Comparison of ENCODE assay signal across 9 mouse cellular contexts in the genomic region with DNA sequence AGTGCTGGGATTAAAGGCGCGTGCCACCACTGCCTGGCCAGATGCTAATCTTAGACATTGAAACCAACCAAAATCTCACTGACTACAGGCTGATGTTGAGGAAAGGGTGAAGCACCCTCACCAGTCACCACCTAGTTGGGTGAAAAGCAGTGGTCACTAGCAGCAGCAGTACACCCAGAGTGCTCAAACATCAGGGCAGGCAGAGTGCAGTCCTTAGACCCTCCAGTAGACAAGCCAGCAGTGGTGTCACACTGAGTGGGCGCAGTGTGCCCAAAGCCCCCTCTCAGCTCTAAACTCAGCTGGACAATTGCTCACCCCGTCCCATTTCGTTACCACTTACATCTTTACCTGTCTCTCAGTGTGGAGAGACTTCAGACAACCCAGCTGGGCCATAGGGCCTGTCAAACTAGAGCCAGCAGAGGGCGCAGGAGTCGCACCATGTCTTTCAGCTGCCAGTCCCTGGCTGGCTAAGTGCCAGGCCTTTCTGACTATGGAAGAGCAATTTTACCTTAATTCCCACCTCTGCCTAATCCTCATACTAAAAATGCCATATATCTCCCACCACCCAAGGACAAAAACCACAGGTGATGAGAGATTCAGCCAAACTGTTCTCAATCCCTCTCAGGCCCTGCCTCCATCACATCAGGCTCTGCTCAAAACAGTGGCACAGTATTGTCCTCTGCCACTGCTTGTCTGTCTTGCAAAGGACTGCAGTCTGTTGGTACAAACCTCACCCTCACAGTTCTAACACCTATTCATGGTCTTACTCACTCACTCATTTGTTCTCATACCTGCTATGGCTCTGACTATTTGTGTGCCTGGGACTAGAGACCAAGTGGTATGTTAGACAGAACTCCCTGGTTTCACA. TPM values are rescaled to one million over a fixed set of nuclear protein-coding genes. Genes with fewer than 3 reads are reported as not detected.
A peak's percentile ranks its signal among the peaks of the same experiment; 100 is the strongest.
DNase-seq lines count a peak whose midpoint lies in the region; ATAC-seq lines count a peak whose summit lies in the region.
"Had no signal": no experiment of that assay in that cellular context is flagged by ENCODE, and none has a peak within 500 bp of the region (broad histone marks: within the 10 kb centered on the region; RNA-seq: fewer than 3 reads in every experiment).

No protein-coding gene starts in this region.

- H3K9me3 ChIP-seq in forebrain, embryonic 11.5 days (ENCODE audit: control insufficient read depth, low read length), result no peaks in the 10 kb centered on the region
- H3K9me3 ChIP-seq in hindbrain, embryonic 10.5 days, result no peaks in the 10 kb centered on the region
- H3K9me3 ChIP-seq: midbrain, embryonic 12.5 days had no signal

- peaks cover 5% of the 10 kb centered on the region for H3K36me3 ChIP-seq in forebrain, embryonic 11.5 days (ENCODE audit: control insufficient read depth, insufficient read depth, low read length)
- peaks cover 97% of the 10 kb centered on the region for H3K36me3 ChIP-seq in hindbrain, embryonic 10.5 days

- no peak overlapping the region for H3K4me2 ChIP-seq in forebrain, embryonic 11.5 days (ENCODE audit: low read depth, low read length, severe bottlenecking)
- H3K4me2 ChIP-seq: midbrain, embryonic 12.5 days had no signal

- H3K4me3 ChIP-seq in forebrain, embryonic 11.5 days (ENCODE audit: low read depth, low read length), result no peak overlapping the region
- H3K4me3 ChIP-seq in hindbrain, embryonic 10.5 days, result no peak overlapping the region
- H3K4me3 ChIP-seq: midbrain, embryonic 12.5 days had no signal

- peak; percentile 81 for DNase-seq in MN1 (ENCODE audit: low spot score)
- DNase-seq in c-Kit-positive CD71-negative TER-119-negative erythroid progenitor cells, embryonic 14.5 days (ENCODE audit: low read depth), result peak; percentile 30
- peak; percentile 81 for DNase-seq in forebrain, embryonic 11.5 days (ENCODE audit: low spot score)
- peak; percentile 45 for DNase-seq in hindbrain, embryonic 10.5 days (ENCODE audit: low spot score)
- peak; percentile 81 to 84 for DNase-seq in layer of hippocampus, postnatal 14 days (ENCODE audit: low spot score in 2 of 2)
- DNase-seq in lung, postnatal 36 days, result peak; percentile 94
- DNase-seq in skeletal muscle tissue, adult 2 months (ENCODE audit: low read depth, low spot score), result peak; percentile 69

- no peak overlapping the region for H3K9ac ChIP-seq in forebrain, embryonic 11.5 days (ENCODE audit: low read length)
- H3K9ac ChIP-seq: midbrain, embryonic 12.5 days had no signal

- no peaks in the 10 kb centered on the region for H3K27me3 ChIP-seq in forebrain, embryonic 11.5 days (ENCODE audit: control insufficient read depth, insufficient read depth, low read length)
- H3K27me3 ChIP-seq in hindbrain, embryonic 10.5 days (ENCODE audit: insufficient read depth, poor library complexity, severe bottlenecking), result no peaks in the 10 kb centered on the region
- H3K27me3 ChIP-seq: midbrain, embryonic 12.5 days had no signal

- ATAC-seq in forebrain, embryonic 11.5 days (replicated peaks; ENCODE audit: low FRiP score), result no peak
- no peak for ATAC-seq in monocyte, adult 5-6 weeks (replicated peaks; ENCODE audit: insufficient number of reproducible peaks, low FRiP score, low TSS enrichment, poor library complexity, severe bottlenecking)

- no peaks in the 10 kb centered on the region for H3K4me1 ChIP-seq in forebrain, embryonic 11.5 days (replicated peaks; ENCODE audit: control insufficient read depth, insufficient read depth, low read length)
- H3K4me1 ChIP-seq in hindbrain, embryonic 10.5 days (replicated peaks), result no peaks in the 10 kb centered on the region
- H3K4me1 ChIP-seq: midbrain, embryonic 12.5 days had no signal

- no peak overlapping the region for H3K27ac ChIP-seq in forebrain, embryonic 11.5 days (ENCODE audit: low read depth, low read length)
- H3K27ac ChIP-seq in hindbrain, embryonic 10.5 days, result no peak overlapping the region
- H3K27ac ChIP-seq: midbrain, embryonic 12.5 days had no signal

- WGBS in forebrain, embryonic 11.5 days, result 78% methylated on average over 7 of the region's 7 CpGs
- WGBS in hindbrain, embryonic 10.5 days, result 82% methylated on average over 7 of the region's 7 CpGs

RNA-seq across cellular contexts. Expression of a gene that starts 41.3 kb away (rescaled TPM):
- polyA plus RNA-seq in forebrain, embryonic 11.5 days (2014; fragmentation: Nextera tagmentation; extraction: Ambion mirVana), result 1.6 and 1.7 TPM in 2 replicates
- polyA plus RNA-seq in hindbrain, embryonic 10.5 days (2016; fragmentation: Nextera tagmentation; extraction: Ambion mirVana), result 2.9 TPM in 2 replicates
- total RNA-seq in layer of hippocampus, postnatal 14 days (2021), result under 1 TPM; 0.41 to 0.55 TPM
- not detected in 3 replicates for total RNA-seq in monocyte, adult 5-6 weeks (2017)

RNA-seq across cellular contexts. Expression of a gene that starts 46.7 kb away (rescaled TPM):
- 19.0 and 20.0 TPM in 2 replicates for polyA plus RNA-seq in forebrain, embryonic 11.5 days (2014; fragmentation: Nextera tagmentation; extraction: Ambion mirVana)
- 13.8 and 16.8 TPM in 2 replicates for polyA plus RNA-seq in hindbrain, embryonic 10.5 days (2016; fragmentation: Nextera tagmentation; extraction: Ambion mirVana)
- total RNA-seq in layer of hippocampus, postnatal 14 days (2021), result 10 to 100 TPM; 19.9 to 25.0 TPM
- total RNA-seq in monocyte, adult 5-6 weeks (2017), result 10.3 to 24.3 TPM (median 22.0 TPM) in 3 replicates

Comparison
In these comparisons a context has a peak if more than half of its experiments do, and no peak if none do; other contexts are left out.
1. DNase-seq: peak in every context shown above with its lines; median percentile 94 in lung, postnatal 36 days; 82 in layer of hippocampus, postnatal 14 days; 81 in MN1; 81 in forebrain, embryonic 11.5 days; 69 in skeletal muscle tissue, adult 2 months; 45 in hindbrain, embryonic 10.5 days; 30 in c-Kit-positive CD71-negative TER-119-negative erythroid progenitor cells, embryonic 14.5 days.